Mouse (Mus musculus) cerebellum, postnatal 4 days (tissue): Measurements from ENCODE around the gene Ccnt1.
"Not testable (repeated sequence)": the region's sequence is repeated elsewhere in the genome, so short reads cannot be mapped to it uniquely, and the experiment has no call there.

Experiments
- DNase-seq, 2 experiments: peaks; one replicate each; pipeline ENCODE4 v3.0.0; 2022; ENCODE audit warnings: low spot score in 2 of 2, mixed read lengths in 1 of 2

Gene Ccnt1

GRCm38 (mm10) chr15:98596609-98597008 lies 25.9 kb upstream of the Ccnt1 start:
- no peak for DNase-seq

- DNase-seq = no peak
Measured at GRCm38 (mm10) chr15:98595049-98595448, 24.3 kb upstream of the Ccnt1 start.

GRCm38 (mm10) chr15:98594193-98594592 lies 23.5 kb upstream of the Ccnt1 start:
- no peak for DNase-seq

- no peak for DNase-seq
Measured at GRCm38 (mm10) chr15:98591396-98591795, 20.7 kb upstream of the Ccnt1 start.

GRCm38 (mm10) chr15:98589640-98590336 lies 19.1 kb upstream of the Ccnt1 start:
- DNase-seq = no peak

- DNase-seq = no peak
Measured at GRCm38 (mm10) chr15:98587751-98588150, 17.0 kb upstream of the Ccnt1 start.

- not testable (repeated sequence) for DNase-seq
Measured at GRCm38 (mm10) chr15:98586141-98586540, 15.4 kb upstream of the Ccnt1 start.

- DNase-seq = no peak
Measured at GRCm38 (mm10) chr15:98585421-98585820, 14.7 kb upstream of the Ccnt1 start.

GRCm38 (mm10) chr15:98582996-98583395 lies 12.3 kb upstream of the Ccnt1 start:
- no peak for DNase-seq

- DNase-seq = no peak
Measured at GRCm38 (mm10) chr15:98582410-98582809, 11.7 kb upstream of the Ccnt1 start.

GRCm38 (mm10) chr15:98579795-98580464 lies 9.2 kb upstream of the Ccnt1 start:
- peak; percentile 65 to 79 for DNase-seq

- DNase-seq = no peak
Measured at GRCm38 (mm10) chr15:98579310-98579709, 8.6 kb upstream of the Ccnt1 start.

GRCm38 (mm10) chr15:98573293-98573692 lies 2.6 kb upstream of the Ccnt1 start:
- DNase-seq = no peak

GRCm38 (mm10) chr15:98569795-98570365 lies 843 bp downstream of the Ccnt1 start:
- no peak for DNase-seq

GRCm38 (mm10) chr15:98569216-98569615 lies 1.5 kb downstream of the Ccnt1 start:
- DNase-seq = no peak

GRCm38 (mm10) chr15:98568256-98569033 lies 2.3 kb downstream of the Ccnt1 start:
- DNase-seq = no peak

GRCm38 (mm10) chr15:98567278-98568134 lies 3.2 kb downstream of the Ccnt1 start:
- DNase-seq = peak; percentile 99

- no peak for DNase-seq
Measured at GRCm38 (mm10) chr15:98566973-98567277, 3.8 kb downstream of the Ccnt1 start.

- DNase-seq = no peak
Measured at GRCm38 (mm10) chr15:98557186-98557585, 13.5 kb downstream of the Ccnt1 start.

- no peak for DNase-seq
Measured at GRCm38 (mm10) chr15:98555881-98556280, 14.8 kb downstream of the Ccnt1 start.

- no peak for DNase-seq
Measured at GRCm38 (mm10) chr15:98552758-98553157, 18.0 kb downstream of the Ccnt1 start.
